Mouse (Mus musculus) liver, embryonic 14.5 days (tissue): Measurements from ENCODE around the gene H2afy.

Experiments
- CTCF ChIP-seq: IDR thresholded peaks from 2 replicates; pipeline ENCODE4 v1.5.1; 2016; ENCODE audit warnings: antibody characterized with exemption, low read depth, control low read depth
- EP300 ChIP-seq: IDR thresholded peaks from 2 replicates; pipeline ENCODE4 v1.6.1; 2016; ENCODE audit warnings: antibody characterized with exemption, low read depth

- TF ChIP-seq CTCF (no peak), EP300 (no peak)
Measured at GRCm38 (mm10) chr13:56136200-56136599, at the start of gene H2afy.
